Mouse (Mus musculus) heart, embryonic 14.5 days (tissue): ENCODE measurements around the gene Casr. TPM values are rescaled to one million over a fixed set of nuclear protein-coding genes. Genes with fewer than 3 reads are reported as not detected.

Source experiments
- ATAC-seq: fragments of 200-750 bp; cut with Nextera tagmentation; 2 replicates; pipeline ENCODE4 v1.8.0; 2017; ENCODE audit warnings: low read depth, moderate TSS enrichment; ENCODE audit not compliant: insufficient number of reproducible peaks, insufficient read depth, low FRiP score
- H3K27ac ChIP-seq, 2 experiments: fragments of 200-500 bp in 1 of 2; fragments of 300-500 bp in 1 of 2; sonication (generic) in 1 of 2; replicated peaks in 1 of 2; 2 replicates each; pipeline ENCODE4 v1.5.1; 2012 to 2014; ENCODE audit warnings: low read depth in 2 of 2, low read length in 2 of 2, control low read depth in 1 of 2, mild to moderate bottlenecking in 1 of 2, mixed read lengths in 1 of 2; ENCODE audit not compliant: control insufficient read depth in 1 of 2, insufficient read depth in 1 of 2
- H3K27me3 ChIP-seq: fragments of 300-500 bp; sonication (generic); 2 replicates; pipeline ENCODE4 v1.6.1; 2014; ENCODE audit warnings: mild to moderate bottlenecking, low read length, control low read depth; ENCODE audit not compliant: control insufficient read depth, insufficient read depth
- H3K36me3 ChIP-seq: fragments of 300-500 bp; sonication (generic); 2 replicates; pipeline ENCODE4 v1.6.1; 2014; ENCODE audit warnings: mild to moderate bottlenecking, control low read depth, low read length, mixed read lengths; ENCODE audit not compliant: control insufficient read depth, insufficient read depth
- H3K4me1 ChIP-seq, 2 experiments: fragments of 200-500 bp in 1 of 2; fragments of 300-500 bp in 1 of 2; sonication (generic) in 1 of 2; 2 replicates each; pipeline ENCODE4 v1.6.1; 2012 to 2014; ENCODE audit warnings: low read length in 2 of 2, control low read depth in 1 of 2, mixed read lengths in 1 of 2; ENCODE audit not compliant: control insufficient read depth in 2 of 2, insufficient read depth in 2 of 2
- H3K4me2 ChIP-seq: fragments of 300-500 bp; sonication (generic); 2 replicates; pipeline ENCODE4 v1.6.1; 2014; ENCODE audit warnings: mild to moderate bottlenecking, low read length
- H3K4me3 ChIP-seq, 2 experiments: fragments of 200-500 bp in 1 of 2; fragments of 300-500 bp in 1 of 2; sonication (generic) in 1 of 2; 2 replicates each; pipeline ENCODE4 v1.5.1; 2012 to 2014; ENCODE audit warnings: low read length in 2 of 2, mild to moderate bottlenecking in 2 of 2, control low read depth in 1 of 2, low read depth in 1 of 2, moderate library complexity in 1 of 2; ENCODE audit not compliant: control insufficient read depth in 1 of 2, insufficient read depth in 1 of 2
- H3K9ac ChIP-seq: fragments of 300-500 bp; sonication (generic); 2 replicates; pipeline ENCODE4 v1.6.1; 2014; ENCODE audit warnings: mild to moderate bottlenecking, low read length
- H3K9me3 ChIP-seq: fragments of 300-500 bp; sonication (generic); 2 replicates; pipeline ENCODE4 v1.6.1; 2016; ENCODE audit warnings: low read length, control low read depth; ENCODE audit not compliant: control insufficient read depth
- WGBS: fragments of 180-500 bp; shearing (Covaris S2); extraction: QIAGEN DNeasy Blood & Tissue Kit; methylation state at CpG from one replicate; pipeline ENCODE4 v1.1.7; 2014; 5-methylcytosine and 5-hydroxymethylcytosine counted together
- polyA plus RNA-seq: library from polyadenylated mRNA; unstranded; fragments of >200 nt; fragmentation: Nextera tagmentation; extraction: Ambion mirVana; gene quantifications from 2 replicates; pipeline ENCODE4 v1.2.1, GENCODE M21; 2014

Gene Casr
- polyA plus RNA-seq, 1 experiment from 2014 or later: not detected

GRCm38 (mm10) chr16:36571942-36572341 is 10.0 kb upstream of the Casr start:
- Histone ChIP-seq H3K9me3 (no peaks in the 10 kb centered on the region), H3K4me3 (no peak overlapping the region), H3K27ac (no peak overlapping the region), H3K4me1 (no peaks in the 10 kb centered on the region), H3K9ac (no peak overlapping the region), H3K4me2 (no peak overlapping the region), H3K27me3 (no peaks in the 10 kb centered on the region), H3K36me3 (no peaks in the 10 kb centered on the region)
- no peak for ATAC-seq
- 68% methylated on average over 8 of the region's 8 CpGs for whole genome bisulfite sequencing

- peaks cover 11 to 18% of the 10 kb centered on the region in 2 experiments for H3K4me1 ChIP-seq
- no peak overlapping the region for H3K27ac ChIP-seq
- no peak overlapping the region for H3K4me2 ChIP-seq
- H3K9me3 ChIP-seq: no peaks in the 10 kb centered on the region
- no peak overlapping the region for H3K9ac ChIP-seq
- no peak for ATAC-seq
- WGBS: 80% methylated on average over 6 of the region's 6 CpGs
- H3K4me3 ChIP-seq: no peak overlapping the region
- H3K36me3 ChIP-seq: no peaks in the 10 kb centered on the region
- peaks cover 11% of the 10 kb centered on the region; the same call in 1 of the 2 replicates for H3K27me3 ChIP-seq
Observed at GRCm38 (mm10) chr16:36559573-36559972, 2.4 kb downstream of the Casr start.

DNA sequence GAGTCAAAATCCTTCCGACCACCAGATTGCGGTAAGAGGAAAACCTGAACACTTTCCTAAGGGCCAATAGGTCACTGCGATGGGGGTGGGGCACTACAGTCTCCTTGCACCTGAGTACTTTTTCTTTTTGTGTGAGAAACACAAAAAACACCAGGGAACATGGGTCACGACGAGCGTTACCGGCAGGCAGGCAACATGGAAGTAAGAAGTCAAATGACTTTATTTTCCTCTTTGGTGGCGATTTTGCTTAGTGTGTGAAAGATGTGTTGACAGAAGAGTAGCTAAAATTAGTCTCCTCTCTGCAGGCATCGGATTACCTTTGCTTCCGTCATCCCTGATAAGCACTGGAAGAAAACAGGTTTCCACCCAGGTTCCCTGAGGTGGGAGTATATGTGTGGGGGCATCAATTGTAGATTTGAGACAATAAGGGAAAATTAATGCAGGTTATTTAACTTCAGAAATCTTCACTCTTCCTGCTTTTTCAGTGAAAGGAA is 6.2 kb downstream of the Casr start:
- no peaks in the 10 kb centered on the region for H3K27me3 ChIP-seq
- WGBS: 13% methylated on average over 10 of the region's 10 CpGs
- H3K9ac ChIP-seq: no peak overlapping the region
- peaks cover 3% of the 10 kb centered on the region; the same call in 1 of the 2 replicates for H3K9me3 ChIP-seq
- no peak for ATAC-seq
- peak overlapping the region; percentile 42 to 75 for H3K27ac ChIP-seq
- peak overlapping the region; percentile 61 for H3K4me2 ChIP-seq
- H3K36me3 ChIP-seq: no peaks in the 10 kb centered on the region
- peaks cover 11% of the 10 kb centered on the region in 2 experiments for H3K4me1 ChIP-seq
- peak overlapping the region; percentile 22 to 24; a peak in 3 of 4 replicates for H3K4me3 ChIP-seq

- ATAC-seq: no peak
- Histone ChIP-seq H3K27me3 (no peaks in the 10 kb centered on the region), H3K36me3 (no peaks in the 10 kb centered on the region), H3K4me2 (no peak overlapping the region), H3K4me1 (peaks cover 8 to 11% of the 10 kb centered on the region in 2 experiments), H3K27ac (no peak overlapping the region), H3K4me3 (no peak overlapping the region), H3K9ac (no peak overlapping the region), H3K9me3 (peaks cover 3% of the 10 kb centered on the region; the same call in 1 of the 2 replicates)
- 86% methylated on average over 3 of the region's 3 CpGs for whole genome bisulfite sequencing
Observed at GRCm38 (mm10) chr16:36553624-36554023, 8.3 kb downstream of the Casr start.

- no peak overlapping the region for H3K4me3 ChIP-seq
- no peaks in the 10 kb centered on the region for H3K27me3 ChIP-seq
- no peak for ATAC-seq
- WGBS: 80% methylated on average over 4 of the region's 4 CpGs
- H3K4me2 ChIP-seq: no peak overlapping the region
- H3K4me1 ChIP-seq: no peaks in the 10 kb centered on the region
- H3K36me3 ChIP-seq: no peaks in the 10 kb centered on the region
- no peaks in the 10 kb centered on the region for H3K9me3 ChIP-seq
- no peak overlapping the region for H3K9ac ChIP-seq
- no peak overlapping the region for H3K27ac ChIP-seq
Observed at GRCm38 (mm10) chr16:36545333-36545732, 16.6 kb downstream of the Casr start.

- ATAC-seq: no peak
- no peak overlapping the region for H3K27ac ChIP-seq
- no peaks in the 10 kb centered on the region for H3K36me3 ChIP-seq
- 83% methylated on average over 3 of the region's 3 CpGs for WGBS
- H3K4me1 ChIP-seq: no peaks in the 10 kb centered on the region
- H3K27me3 ChIP-seq: no peaks in the 10 kb centered on the region
- H3K9ac ChIP-seq: no peak overlapping the region
- no peak overlapping the region for H3K4me3 ChIP-seq
- no peaks in the 10 kb centered on the region for H3K9me3 ChIP-seq
- no peak overlapping the region for H3K4me2 ChIP-seq
Observed at GRCm38 (mm10) chr16:36543091-36543490, 18.9 kb downstream of the Casr start.

- Histone ChIP-seq H3K4me3 (no peak overlapping the region), H3K27ac (no peak overlapping the region), H3K9me3 (no peaks in the 10 kb centered on the region), H3K27me3 (no peaks in the 10 kb centered on the region), H3K36me3 (no peaks in the 10 kb centered on the region), H3K9ac (no peak overlapping the region), H3K4me1 (no peaks in the 10 kb centered on the region), H3K4me2 (no peak overlapping the region)
- no peak for ATAC-seq
- WGBS: 70% methylated on average over 6 of the region's 6 CpGs
Observed at GRCm38 (mm10) chr16:36540834-36541233, 21.1 kb downstream of the Casr start.
